Mouse (Mus musculus) hindlimb bud, embryonic 11.5 days (tissue): ENCODE data around the gene Ttc3.
"Not testable (repeated sequence)": the region's sequence is repeated elsewhere in the genome, so short reads cannot be mapped to it uniquely, and the experiment has no call there.

ENCODE experiments used
- DNase-seq: peaks from one replicate; pipeline ENCODE4 v3.0.0-alpha.2; 2012; ENCODE audit warnings: low read depth, low spot score; ENCODE audit errors: extremely low spot score

Gene Ttc3

DNA sequence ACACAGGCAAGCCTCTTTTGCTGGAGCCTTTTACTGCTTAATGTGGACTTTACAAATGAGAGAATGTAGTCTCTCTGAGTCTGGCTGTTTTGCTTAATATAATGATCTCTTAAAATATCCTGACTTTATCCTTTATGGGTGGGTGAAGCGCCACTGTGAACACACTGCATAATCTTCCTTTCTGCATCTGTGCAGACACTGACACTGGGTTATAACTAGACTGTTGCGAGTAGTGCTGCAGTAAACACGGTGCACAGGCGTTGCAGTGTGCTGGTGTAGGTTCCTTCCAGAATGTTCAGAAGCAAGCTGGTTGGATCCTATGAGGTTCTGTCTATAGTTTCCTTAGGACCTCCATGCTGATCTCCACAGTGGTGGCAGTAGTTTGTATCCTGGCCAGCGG is 118.9 kb downstream of the Ttc3 start:
- DNase-seq: no peak

- not testable (repeated sequence) for DNase-seq
Observed at GRCm38 (mm10) chr16:94497176-94497575, 126.8 kb downstream of the Ttc3 start.

DNA sequence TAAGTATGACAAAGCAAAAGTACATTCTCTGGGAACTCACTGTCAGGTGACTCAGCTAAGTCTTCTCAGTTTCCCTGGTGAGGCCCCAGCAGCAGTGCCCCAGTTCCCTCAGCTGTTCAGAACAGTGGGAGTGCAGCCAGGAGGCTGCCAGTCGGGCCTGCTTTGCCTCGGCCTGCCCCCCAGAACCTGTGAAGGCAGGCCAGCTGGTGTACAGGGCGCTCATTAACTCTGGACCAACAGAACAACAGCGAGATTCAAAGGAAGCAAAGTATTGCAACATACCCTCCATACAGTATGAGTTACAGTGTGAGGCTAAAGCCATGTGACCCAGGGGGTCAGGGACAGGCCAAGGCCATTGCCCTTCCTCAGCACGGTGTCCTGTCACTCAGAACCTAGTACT is 127.5 kb downstream of the Ttc3 start:
- DNase-seq: no peak

- DNase-seq: no peak
Observed at GRCm38 (mm10) chr16:94504192-94504591, 133.8 kb downstream of the Ttc3 start.

GRCm38 (mm10) chr16:94507071-94507470 is 136.7 kb downstream of the Ttc3 start:
- DNase-seq: no peak

- DNase-seq: no peak
Observed at GRCm38 (mm10) chr16:94508769-94509168, 138.4 kb downstream of the Ttc3 start.

- no peak for DNase-seq
Observed at GRCm38 (mm10) chr16:94509983-94510382, 139.6 kb downstream of the Ttc3 start.

DNA sequence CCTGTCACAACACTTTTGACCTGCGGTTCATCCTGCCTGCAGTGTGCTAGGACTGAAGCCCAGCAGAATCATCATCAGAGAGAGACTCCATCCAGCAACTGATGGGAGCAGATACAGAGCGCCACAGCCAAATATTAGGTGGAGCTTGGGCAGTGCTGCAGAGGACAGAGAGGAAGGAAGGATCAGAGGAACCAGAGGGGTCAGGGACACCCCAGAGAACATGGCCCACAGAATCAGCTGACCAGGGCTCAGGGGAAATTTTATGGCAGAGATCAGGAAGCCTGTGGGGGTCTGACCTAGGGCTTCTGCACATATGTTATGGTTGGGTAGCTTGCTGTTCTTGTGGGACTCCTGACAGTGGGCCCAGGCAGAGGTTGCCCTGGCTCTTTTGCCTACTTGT is 147.2 kb downstream of the Ttc3 start:
- DNase-seq: no peak
